Mouse (Mus musculus): Measurements from ENCODE around the gene Ctrc.
"Not testable (repeated sequence)": the region's sequence is repeated elsewhere in the genome, so short reads cannot be mapped to it uniquely, and the experiment has no call there.

Ctrc gene

GRCm38 (mm10) chr4:141786141-141786540 is 60.0 kb downstream of the Ctrc start:
- DNase-seq (ENCODE audit: low read depth), result no peak

DNA sequence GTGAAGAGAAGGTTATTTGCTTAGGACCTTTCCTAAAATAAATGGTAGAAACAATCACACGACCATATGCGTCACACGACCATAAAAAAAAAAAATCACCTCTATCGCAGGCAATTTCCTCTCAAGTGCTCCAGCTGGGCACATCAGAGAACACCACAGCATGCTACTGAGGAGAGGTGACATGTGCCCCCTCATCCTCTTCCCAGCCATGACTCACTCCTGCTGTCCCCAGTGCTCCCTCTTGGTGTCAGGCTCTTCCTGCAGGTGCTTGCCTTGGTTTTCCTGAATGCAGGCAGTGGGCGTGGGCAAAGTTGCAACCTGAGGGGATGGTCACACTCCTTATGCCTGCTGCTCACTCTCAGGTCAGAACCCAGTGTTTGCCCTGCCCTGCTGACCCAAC is 61.3 kb downstream of the Ctrc start:
- DNase-seq (ENCODE audit: low read depth), result no peak

- DNase-seq (ENCODE audit: low read depth), result no peak
Measured at GRCm38 (mm10) chr4:141781201-141781985, 64.8 kb downstream of the Ctrc start.

DNA sequence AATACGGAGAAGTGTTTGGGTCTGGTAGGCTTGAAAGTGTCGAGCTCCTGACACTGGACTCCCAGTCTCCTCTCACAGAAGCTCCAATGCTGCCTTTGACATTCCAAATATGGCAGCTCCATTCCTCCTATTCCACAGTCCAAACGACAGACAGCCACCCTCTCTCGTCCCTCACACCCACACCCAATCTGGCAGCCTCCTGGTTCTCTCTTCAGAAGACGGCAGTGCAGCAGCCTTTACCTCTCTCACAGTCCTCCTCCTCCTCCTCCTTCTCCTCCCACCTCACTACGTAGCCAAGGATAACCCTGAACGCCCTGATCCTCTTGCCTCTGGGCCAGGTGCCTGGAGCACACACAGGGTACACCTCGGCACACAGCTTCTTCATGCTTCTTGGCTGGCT is 66.3 kb downstream of the Ctrc start:
- DNase-seq (ENCODE audit: low read depth), result no peak

- DNase-seq (ENCODE audit: low read depth), result not testable (repeated sequence)
Measured at GRCm38 (mm10) chr4:141773019-141773418, 73.1 kb downstream of the Ctrc start.

- DNase-seq (ENCODE audit: low read depth), result no peak
Measured at GRCm38 (mm10) chr4:141771823-141772222, 74.3 kb downstream of the Ctrc start.

DNA sequence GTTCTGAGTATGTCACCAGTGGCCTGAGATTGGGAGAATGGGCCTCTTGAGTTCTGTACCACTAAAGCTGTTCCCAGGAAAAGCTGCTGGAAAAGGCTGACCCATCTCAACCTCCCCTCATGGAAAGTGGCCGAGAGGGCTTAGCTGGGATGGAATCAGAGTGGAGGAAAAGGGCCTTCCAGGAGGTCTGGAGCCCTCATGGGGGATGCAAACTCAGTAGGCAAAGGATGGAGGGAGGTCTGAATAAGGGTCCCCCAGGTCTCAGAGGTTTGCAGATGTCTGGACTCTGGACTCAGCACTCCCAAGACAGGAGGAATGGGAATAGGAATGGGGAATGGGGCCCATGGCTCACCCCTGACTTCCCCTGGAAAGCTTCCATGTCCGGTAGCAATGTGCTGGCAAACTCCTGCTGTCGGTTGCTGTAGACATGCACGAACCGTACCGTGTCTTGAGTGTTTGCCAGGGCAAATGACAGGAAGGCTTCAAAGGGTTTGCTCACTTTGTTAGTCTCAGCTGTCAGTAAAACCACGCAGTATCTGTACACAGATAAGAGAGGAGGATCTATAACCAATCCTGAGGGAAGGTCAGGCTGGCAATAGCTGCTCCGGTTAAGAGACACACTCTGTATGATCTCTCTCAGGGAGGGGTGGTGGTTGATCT is 76.5 kb downstream of the Ctrc start:
- no peak for DNase-seq (ENCODE audit: low read depth)

DNA sequence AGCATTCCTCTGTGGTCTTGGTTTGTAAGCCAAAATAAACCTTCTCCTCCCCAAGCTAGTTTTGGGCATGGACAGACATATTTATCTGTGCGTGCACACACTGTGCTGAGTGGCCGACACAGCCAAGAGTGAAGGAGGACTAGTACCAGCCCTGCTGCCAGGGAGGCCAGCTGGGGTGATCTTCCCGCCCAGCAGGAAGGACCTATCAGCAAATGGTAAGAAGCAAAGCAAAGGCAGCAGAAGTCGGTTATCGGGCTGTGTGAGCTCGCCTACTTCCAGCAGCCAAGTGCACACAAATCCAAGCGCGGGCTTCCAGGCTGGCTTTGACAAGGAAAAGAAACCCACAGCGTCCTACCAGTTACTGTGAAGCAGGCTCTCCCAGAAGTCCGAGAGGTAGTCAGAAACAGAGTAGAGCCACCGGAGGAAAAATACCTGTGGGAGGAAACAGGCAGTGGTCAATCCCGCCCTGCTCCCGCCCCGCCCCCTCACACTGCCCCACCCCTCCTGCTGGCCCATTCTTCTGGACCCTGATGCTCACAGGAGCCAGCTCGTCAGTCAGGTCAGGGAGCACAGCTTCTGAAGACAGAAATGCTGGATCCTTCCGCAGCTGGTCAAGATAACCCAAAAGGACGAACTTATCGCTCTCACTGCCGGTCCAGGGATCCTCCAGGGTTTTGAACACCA is 78.7 kb downstream of the Ctrc start:
- peak; percentile 59 for DNase-seq (ENCODE audit: low read depth)

GRCm38 (mm10) chr4:141766668-141767352 is 79.3 kb downstream of the Ctrc start:
- DNase-seq (ENCODE audit: low read depth), result no peak

DNA sequence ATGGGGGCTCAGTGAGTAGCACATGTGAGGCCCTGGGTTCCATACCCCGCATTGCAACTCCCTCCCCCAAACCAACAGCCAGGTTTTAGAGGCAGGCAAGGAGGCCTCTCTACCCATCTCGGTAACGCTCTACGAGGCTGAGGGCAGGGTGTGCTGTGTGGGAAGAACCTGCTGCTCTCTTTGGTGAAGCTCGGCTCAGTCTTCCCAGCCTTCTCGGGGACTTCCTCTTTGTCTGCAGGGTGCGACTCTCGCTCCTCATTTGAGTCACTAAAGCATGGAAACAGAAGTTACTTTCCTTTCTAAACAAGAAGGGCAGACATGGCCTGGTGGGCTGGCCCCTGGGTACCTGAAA is 79.9 kb downstream of the Ctrc start:
- DNase-seq (ENCODE audit: low read depth), result no peak

- DNase-seq (ENCODE audit: low read depth), result no peak
Measured at GRCm38 (mm10) chr4:141765008-141765407, 81.2 kb downstream of the Ctrc start.
